Mouse (Mus musculus) Patski (cell line): ENCODE results near the gene Cox14. TPM values are rescaled to one million over a fixed set of nuclear protein-coding genes. Genes with fewer than 3 reads are reported as not detected.
"Not testable (repeated sequence)": the region's sequence is repeated elsewhere in the genome, so short reads cannot be mapped to it uniquely, and the experiment has no call there.

Source experiments
- ATAC-seq: fragments of 100-300 bp; one replicate; pipeline ENCODE4 v1.8.0; 2021
- CTCF ChIA-PET: fragments of 350-600 bp; sonication (Branson Sonifier 250); formaldehyde crosslinking; loops from one replicate; lab custom pipeline; 2022; ENCODE audit warnings: inconsistent platforms; lab: Charles Lee
- POLR2A ChIA-PET: fragments of 350-600 bp; sonication (Branson Sonifier 250); formaldehyde crosslinking; loops from one replicate; lab custom pipeline; 2022; ENCODE audit warnings: antibody characterized with exemption, inconsistent platforms; lab: Charles Lee
- DNase-seq: peaks from one replicate; pipeline ENCODE4 v3.0.0-alpha.2; 2011; ENCODE audit warnings: low read depth, low spot score
- H3K27me3 ChIP-seq: fragments of 371-371 bp; one replicate; pipeline ENCODE4 v1.5.1; 2021
- CTCF ChIP-seq: fragments of 100-300 bp; IDR thresholded peaks from one replicate; pipeline ENCODE4 v1.5.1; 2021
- in situ Hi-C: fragments of 300-500 bp; cut with MboI; formaldehyde crosslinking; loops from 3 replicates; pipeline ENCODE4 v1.11.1; 2018; ENCODE audit warnings: low pct_unique_long_range_greater_than_20kb, mixed read lengths
- polyA plus RNA-seq: library from polyadenylated mRNA; unstranded; gene quantifications from one replicate; pipeline ENCODE4 v1.2.3, GENCODE M21; 2021

Cox14 gene
- polyA plus RNA-seq, 1 experiment from 2014 or later, result 170 TPM

DNA sequence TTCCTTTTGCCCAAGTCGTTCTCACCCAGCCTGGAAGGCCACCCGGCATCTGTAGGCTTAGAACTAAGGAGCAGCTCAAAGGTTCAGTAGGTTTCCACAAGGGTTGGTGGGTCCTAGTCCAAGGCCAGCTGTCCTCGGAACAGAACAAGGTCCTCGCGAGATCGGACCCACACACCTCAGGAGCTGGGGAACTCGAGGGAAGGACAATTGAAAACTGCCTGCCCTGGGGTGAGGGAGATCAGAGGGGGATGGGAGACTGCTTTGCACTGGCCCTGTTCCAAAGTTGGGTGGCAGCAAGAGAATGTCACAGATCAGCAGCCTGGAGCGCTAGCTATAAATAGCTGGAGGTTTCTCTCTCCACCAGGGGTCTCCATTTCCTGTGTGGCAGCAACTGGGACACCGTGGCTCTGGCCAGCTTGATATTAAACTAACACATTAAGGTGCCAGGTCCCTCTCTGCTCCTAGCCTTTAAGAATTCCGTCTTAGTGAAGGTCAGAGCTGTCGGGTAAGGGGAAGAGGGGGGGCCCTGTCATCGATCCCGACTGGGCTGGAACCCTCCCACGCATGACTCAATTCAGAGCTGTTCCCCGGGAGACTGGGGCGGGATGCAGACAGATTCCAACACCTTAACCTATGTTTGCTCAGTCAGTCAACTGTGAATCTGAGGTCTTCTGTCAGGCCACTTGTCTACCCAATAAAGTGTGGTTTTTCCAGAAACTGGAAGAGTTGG lies 961 bp upstream of the Cox14 start:
- no peak for TF ChIP-seq CTCF
- ATAC-seq, result peak; percentile 19
- POLR2A ChIA-PET, result interaction anchor here (1.0 to 2.0 kb wide), 4 partner anchors 9 to 165 kb away, joined by 3 to 8 read pairs (median 4); no protein-coding TSS in a partner anchor
- CTCF ChIA-PET, result interaction anchor here (0.8 to 3.9 kb wide), 19 partner anchors 9 to 173 kb away, joined by 3 to 22 read pairs (median 4); partner anchors contain the start of gene Gm17349
- in situ Hi-C loops, result loop anchor here (5.0 kb wide), 1 partner anchor 48 kb away; the partner anchor contains the start of gene Cers5
- H3K27me3 ChIP-seq, result no peaks in the 10 kb centered on the region
- peak; percentile 57 for DNase-seq

DNA sequence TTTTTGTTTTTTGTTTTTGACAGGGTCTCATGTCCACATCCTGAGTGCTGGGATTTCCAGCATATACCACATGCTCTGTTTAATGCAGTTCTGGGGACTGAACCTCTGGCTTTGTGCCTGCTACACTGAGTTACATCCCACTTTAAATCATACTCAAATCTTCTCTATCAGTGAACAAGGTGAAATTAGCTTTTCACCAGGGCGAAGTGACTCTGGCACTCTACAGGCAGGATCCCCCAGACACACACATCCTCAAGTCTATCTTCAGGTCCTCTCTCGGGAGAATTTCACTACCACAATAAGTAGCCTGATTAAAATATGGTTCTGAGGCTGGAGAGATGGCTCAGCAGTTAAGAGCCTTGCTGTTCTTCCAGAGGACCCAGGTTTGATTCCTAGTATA lies 1.1 kb downstream of the Cox14 start:
- TF ChIP-seq CTCF, result no peak
- ATAC-seq, result no peak
- no peaks in the 10 kb centered on the region for H3K27me3 ChIP-seq
- CTCF ChIA-PET, result interaction anchor here (1.4 to 3.9 kb wide), 5 partner anchors 12 to 92 kb away, joined by 3 to 22 read pairs (median 7); partner anchors contain the start of gene Gm17349
- in situ Hi-C loops, result loop anchor here (5.0 kb wide), 1 partner anchor 46 kb away; the partner anchor contains the start of gene Cers5
- no peak for DNase-seq
- POLR2A ChIA-PET, result interaction anchor here (0.7 to 2.3 kb wide), 3 partner anchors 11 to 45 kb away, joined by 3 to 7 read pairs (median 5); no protein-coding TSS in a partner anchor

DNA sequence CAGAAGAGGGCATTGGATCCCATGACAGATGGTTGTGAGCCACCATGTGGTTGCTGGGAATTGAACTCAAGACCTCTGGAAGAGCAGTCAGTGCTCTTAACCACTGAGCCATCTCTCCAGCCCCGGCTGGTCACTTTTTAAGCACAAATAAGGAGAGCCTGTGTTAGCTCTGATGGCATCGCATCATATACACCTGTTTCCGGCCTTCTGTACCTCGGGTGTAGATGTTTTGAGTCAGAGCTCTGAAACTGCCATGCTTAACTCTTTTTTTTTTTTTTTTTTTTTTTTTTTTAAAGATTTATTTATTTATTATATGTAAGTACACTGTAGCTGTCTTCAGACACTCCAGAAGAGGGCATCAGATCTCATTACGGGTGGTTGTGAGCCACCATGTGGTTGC lies 1.6 kb downstream of the Cox14 start:
- ChIA-PET POLR2A (interaction anchor here (1.1 to 2.3 kb wide), 3 partner anchors 11 to 45 kb away, joined by 3 to 5 read pairs (median 5); no protein-coding TSS in a partner anchor), CTCF (interaction anchor here (2.2 to 3.9 kb wide), 3 partner anchors 12 to 92 kb away, joined by 6 to 22 read pairs (median 7); partner anchors contain the start of gene Gm17349)
- in situ Hi-C loops, result loop anchor here (5.0 kb wide), 1 partner anchor 45 kb away; the partner anchor contains the start of gene Cers5
- not testable (repeated sequence) for H3K27me3 ChIP-seq, DNase-seq, ATAC-seq

DNA sequence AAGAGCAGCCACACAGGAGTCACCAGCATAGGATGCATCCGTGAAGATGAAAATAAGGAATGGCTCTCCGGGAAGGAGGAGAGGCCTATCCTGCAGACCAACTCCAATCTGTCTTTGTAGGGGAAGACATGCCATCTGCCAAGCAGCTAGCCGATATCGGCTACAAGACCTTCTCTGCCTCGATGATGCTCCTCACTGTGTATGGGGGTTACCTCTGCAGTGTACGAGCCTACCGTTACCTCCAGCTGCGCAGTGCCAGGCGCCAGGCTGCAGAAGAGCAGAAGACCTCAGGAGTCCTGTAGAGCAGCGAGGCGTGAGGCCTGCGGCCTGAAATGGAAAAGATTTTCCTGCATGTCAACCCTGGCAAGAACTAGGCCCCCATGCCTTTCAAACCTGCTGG lies 2.1 kb downstream of the Cox14 start:
- DNase-seq (no peak), ATAC-seq (no peak)
- H3K27me3 ChIP-seq, result no peaks in the 10 kb centered on the region
- ChIA-PET CTCF (interaction anchor here (2.7 to 3.9 kb wide), 2 partner anchors 13 to 21 kb away, joined by 6 to 22 read pairs; partner anchors contain the start of gene Gm17349), POLR2A (interaction anchor here (1.1 to 1.4 kb wide), 2 partner anchors 11 to 12 kb away, joined by 3 to 5 read pairs; no protein-coding TSS in a partner anchor)
- in situ Hi-C loops, result loop anchor here (5.0 kb wide), 1 partner anchor 45 kb away; the partner anchor contains the start of gene Cers5
- no peak for TF ChIP-seq CTCF

DNA sequence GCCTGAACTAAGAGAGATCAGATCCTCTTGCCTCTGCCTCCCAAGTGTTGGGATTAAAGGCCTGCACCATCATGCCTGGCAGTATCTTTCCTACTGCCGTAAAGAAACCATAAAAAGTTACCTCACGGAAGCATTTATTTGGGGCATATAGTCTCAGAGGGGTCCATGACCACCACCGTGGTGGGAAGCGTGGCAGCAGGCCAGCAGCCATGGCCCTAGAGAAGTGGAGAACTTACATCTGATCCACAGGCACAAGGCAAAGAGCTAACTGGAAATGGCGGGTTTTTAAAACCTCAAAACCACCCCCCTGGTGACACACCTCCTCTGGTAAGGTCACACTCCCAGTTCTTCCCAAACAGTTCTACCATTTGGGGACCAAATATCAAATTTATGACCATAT lies 2.8 kb downstream of the Cox14 start:
- DNase-seq (no peak), ATAC-seq (no peak)
- in situ Hi-C loops, result loop anchor here (5.0 kb wide), 1 partner anchor 44 kb away; the partner anchor contains the start of gene Cers5
- ChIA-PET POLR2A (interaction anchor here (0.6 to 1.4 kb wide), 3 partner anchors 10 to 17 kb away, joined by 3 to 5 read pairs (median 3); no protein-coding TSS in a partner anchor), CTCF (no interaction called here)
- no peak for TF ChIP-seq CTCF
- no peaks in the 10 kb centered on the region for H3K27me3 ChIP-seq

DNA sequence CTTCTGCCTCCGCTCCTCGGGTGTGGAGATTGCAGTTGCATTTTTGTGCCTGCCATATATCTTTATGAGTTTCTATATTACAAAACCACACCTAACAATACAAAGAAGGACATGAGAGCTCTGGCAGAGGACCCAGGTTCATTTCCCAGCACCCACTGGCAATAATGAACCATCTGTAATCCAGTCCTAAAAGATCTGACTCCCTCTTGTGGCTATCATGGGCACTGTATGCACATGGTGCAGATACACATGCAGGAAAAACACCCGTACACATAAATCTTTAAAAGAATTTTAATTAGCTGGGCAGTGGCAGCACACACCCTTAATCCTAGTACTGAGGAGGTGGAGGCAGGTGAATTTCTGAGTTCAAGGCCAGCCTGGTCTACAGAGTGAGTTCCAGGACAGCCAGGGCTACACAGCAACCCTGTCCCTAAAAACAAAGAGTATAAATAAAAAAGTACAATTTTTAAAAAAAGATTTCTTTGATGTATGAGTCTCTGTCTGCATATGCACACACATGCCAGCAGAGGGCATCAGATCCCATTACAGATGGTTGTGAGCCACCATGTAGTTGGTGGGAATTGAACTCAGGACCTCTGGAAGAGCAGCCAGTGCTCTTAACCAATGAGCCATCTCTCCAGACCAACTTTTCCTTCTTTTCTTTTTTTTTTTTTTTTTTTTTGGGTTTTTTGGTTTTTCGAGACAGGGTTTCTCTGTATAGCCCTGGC lies 3.8 kb downstream of the Cox14 start:
- no peaks in the 10 kb centered on the region for H3K27me3 ChIP-seq
- CTCF ChIA-PET, result no interaction called here
- POLR2A ChIA-PET, result interaction anchor here (0.6 kb wide), 1 partner anchor 16 kb away, joined by 3 read pairs; no protein-coding TSS in a partner anchor
- TF ChIP-seq CTCF, result no peak
- in situ Hi-C loops, result loop anchor here (5.0 kb wide), 1 partner anchor 43 kb away; the partner anchor contains the start of gene Cers5
- DNase-seq (no peak), ATAC-seq (no peak)

DNA sequence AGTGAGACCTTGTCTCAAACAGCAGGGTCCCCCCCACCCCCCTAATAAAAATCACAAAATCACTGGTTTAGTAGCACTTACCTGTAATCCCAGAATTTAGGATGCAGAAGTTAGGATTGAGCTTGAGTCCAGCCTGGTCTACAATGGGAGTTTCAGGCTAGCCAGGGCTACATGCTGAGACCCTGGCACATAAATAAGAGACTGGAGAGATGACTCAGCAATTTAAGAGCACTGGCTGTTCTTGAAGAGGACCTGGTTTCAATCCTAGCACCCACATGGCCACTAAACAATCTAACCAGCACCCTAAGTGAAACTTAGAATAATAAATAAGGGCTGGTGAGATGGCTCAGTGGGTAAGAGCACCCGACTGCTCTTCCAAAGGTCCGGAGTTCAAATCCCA lies 5.7 kb downstream of the Cox14 start:
- POLR2A ChIA-PET, result no interaction called here

DNA sequence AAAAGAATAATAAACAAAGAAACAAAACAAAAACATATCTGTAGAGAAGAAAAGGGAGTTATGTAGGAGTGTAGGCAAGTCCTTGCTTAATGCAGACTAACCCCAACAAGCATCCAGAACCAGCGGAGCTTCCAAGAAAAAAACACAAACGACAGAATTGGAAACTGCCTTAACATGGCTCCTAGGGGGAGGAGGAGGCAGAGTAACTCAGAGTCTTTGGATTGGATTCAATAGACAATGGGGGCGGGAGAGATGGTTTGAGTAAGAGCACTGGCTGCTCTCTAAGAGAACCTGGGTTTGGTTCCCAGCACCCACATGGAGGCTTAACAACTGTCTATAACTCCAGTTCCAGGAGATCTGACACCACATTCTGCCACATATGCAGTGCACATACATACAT lies 6.3 kb downstream of the Cox14 start:
- POLR2A ChIA-PET, result no interaction called here
- ATAC-seq, result no peak
- in situ Hi-C loops, result no loop called here
- DNase-seq, result no peak
- CTCF ChIA-PET, result interaction anchor here (1.2 kb wide), 1 partner anchor 26 kb away, joined by 4 read pairs; the partner anchor contains the start of gene Gm17349
- no peaks in the 10 kb centered on the region for H3K27me3 ChIP-seq
- no peak for TF ChIP-seq CTCF

More for the DNA sequence above, 5.7 kb downstream of the Cox14 start:
- H3K27me3 ChIP-seq, result no peaks in the 10 kb centered on the region
- TF ChIP-seq CTCF, result no peak
- in situ Hi-C loops, result no loop called here
- DNase-seq (no peak), ATAC-seq (no peak)
- CTCF ChIA-PET, result interaction anchor here (1.2 kb wide), 1 partner anchor 25 kb away, joined by 4 read pairs; the partner anchor contains the start of gene Gm17349

DNA sequence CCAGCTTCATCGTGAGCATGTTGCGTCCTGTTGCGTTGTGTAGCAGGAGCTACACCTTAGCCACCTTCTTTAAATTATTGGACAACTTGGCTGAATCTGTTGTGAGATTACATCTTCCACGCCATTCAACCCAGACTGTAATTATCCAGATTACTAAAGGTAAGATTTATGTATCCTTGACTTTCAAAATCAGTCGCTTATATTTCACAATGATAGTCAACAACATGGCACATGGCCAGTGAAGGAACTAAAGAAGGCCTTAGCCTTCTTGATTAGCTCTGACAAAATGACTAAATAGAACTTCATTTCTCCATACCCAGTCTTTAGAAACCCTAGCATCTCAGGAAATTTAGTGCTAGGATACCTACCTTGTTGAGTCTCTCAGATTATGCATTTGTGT lies 7.8 kb downstream of the Cox14 start:
- in situ Hi-C loops, result no loop called here
- H3K27me3 ChIP-seq, result no peaks in the 10 kb centered on the region
- ChIA-PET CTCF (interaction anchor here (1.5 kb wide), 1 partner anchor 9 kb away, joined by 3 read pairs; no protein-coding TSS in a partner anchor), POLR2A (no interaction called here)
- ATAC-seq (no peak), DNase-seq (no peak)
- no peak for TF ChIP-seq CTCF

DNA sequence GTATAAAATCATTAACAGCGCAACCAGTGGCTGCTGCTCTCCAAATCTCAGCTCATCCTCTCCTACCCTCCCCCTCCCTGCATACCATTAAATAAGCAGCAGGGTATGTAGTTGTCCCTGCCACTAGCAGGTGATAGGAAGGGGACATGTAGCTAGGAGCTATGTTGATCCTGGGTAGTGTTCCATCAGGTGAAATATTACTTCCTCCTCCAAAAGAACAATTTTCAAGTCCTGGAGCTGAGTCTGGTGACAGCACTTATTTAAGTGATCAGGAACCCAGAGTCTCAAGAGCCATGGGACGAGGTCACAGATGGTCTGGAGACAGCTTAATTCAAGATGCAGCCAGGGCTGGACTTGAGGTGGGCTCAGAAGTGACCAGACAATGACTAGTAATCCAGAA lies 10.2 kb downstream of the Cox14 start:
- ChIA-PET CTCF (no interaction called here), POLR2A (no interaction called here)
- no peak for TF ChIP-seq CTCF
- no peaks in the 10 kb centered on the region for H3K27me3 ChIP-seq
- DNase-seq (no peak), ATAC-seq (no peak)
- in situ Hi-C loops, result no loop called here
